Mouse (Mus musculus) forebrain, embryonic 10.5 days (tissue): ENCODE data around the gene Fcgr2b. TPM values are rescaled to one million over a fixed set of nuclear protein-coding genes. Genes with fewer than 3 reads are reported as not detected.

Experiments used
- polyA plus RNA-seq: library from polyadenylated mRNA; unstranded; fragments of >200 nt; fragmentation: Nextera tagmentation; extraction: Ambion mirVana; gene quantifications from 2 replicates; pipeline ENCODE4 v1.2.1, GENCODE M21; 2016

The Fcgr2b gene
- polyA plus RNA-seq, 1 experiment from 2014 or later, result not detected

Other genes with a start within 250 kb of the Fcgr2b start
- gene Atf6, start 108.8 kb downstream of the Fcgr2b start, polyA plus RNA-seq, result 7.1 and 8.4 TPM in 2 replicates
- 0.19 and 0.39 TPM in 2 replicates for gene Gm26620, start 91.5 kb downstream of the Fcgr2b start, polyA plus RNA-seq
- 30.9 and 33.2 TPM in 2 replicates for gene Dusp12, start 91.0 kb downstream of the Fcgr2b start, polyA plus RNA-seq
- gene Fcrlb, start 63.6 kb downstream of the Fcgr2b start, polyA plus RNA-seq, result not detected in 2 replicates
- gene Fcrla, start 49.0 kb downstream of the Fcgr2b start, polyA plus RNA-seq, result not detected in 2 replicates
- gene Fcgr4, start 42.4 kb upstream of the Fcgr2b start, polyA plus RNA-seq, result 0.11 TPM in 1 of 2 replicates, not detected in the other
- 3.2 and 4.5 TPM in 2 replicates for gene Fcgr3, start 88.4 kb upstream of the Fcgr2b start, polyA plus RNA-seq
- gene Cfap126, start 137.4 kb upstream of the Fcgr2b start, polyA plus RNA-seq, result 2.2 and 2.8 TPM in 2 replicates
- gene Sdhc, start 174.1 kb upstream of the Fcgr2b start, polyA plus RNA-seq, result 266 and 273 TPM in 2 replicates
- gene Mpz, start 174.2 kb upstream of the Fcgr2b start, polyA plus RNA-seq, result 0.16 and 0.22 TPM in 2 replicates
- gene Pcp4l1, start 219.7 kb upstream of the Fcgr2b start, polyA plus RNA-seq, result 5.4 and 7.3 TPM in 2 replicates
- 0.12 and 0.24 TPM in 2 replicates for gene Nr1i3, start 237.4 kb upstream of the Fcgr2b start, polyA plus RNA-seq
- gene Tomm40l, start 246.0 kb upstream of the Fcgr2b start, polyA plus RNA-seq, result 31.0 and 37.2 TPM in 2 replicates
- gene Apoa2, start 248.5 kb upstream of the Fcgr2b start, polyA plus RNA-seq, result 2.9 and 4.2 TPM in 2 replicates